ENCODE assay signal across 9 mouse cellular contexts in the genomic region with DNA sequence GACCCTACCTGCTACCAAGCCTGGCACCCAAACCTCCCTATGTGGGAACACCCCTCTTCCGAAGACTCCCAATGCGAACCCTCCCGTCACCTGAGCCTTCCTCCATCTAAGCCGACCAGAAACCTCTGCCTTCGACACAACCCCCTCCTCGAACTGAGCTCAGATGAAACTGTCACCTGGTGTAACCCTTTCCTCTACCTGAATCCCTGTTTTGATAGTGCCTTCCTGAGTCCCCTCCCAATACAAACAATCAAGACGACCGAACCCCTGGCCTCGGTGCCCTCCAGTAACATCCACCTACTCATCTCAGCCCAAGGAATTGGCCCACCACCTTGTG. TPM values are rescaled to one million over a fixed set of nuclear protein-coding genes. Genes with fewer than 3 reads are reported as not detected.
A peak's percentile ranks its signal among the peaks of the same experiment; 100 is the strongest.
DNase-seq lines count a peak whose midpoint lies in the region; ATAC-seq and TF ChIP-seq lines count a peak whose summit lies in the region.
"Had no signal": no experiment of that assay in that cellular context is flagged by ENCODE, and none has a peak within 500 bp of the region (broad histone marks: within the 10 kb centered on the region; RNA-seq: fewer than 3 reads in every experiment).

No protein-coding gene starts in this region.

- H3K36me3 ChIP-seq in hindbrain, embryonic 15.5 days, result 0 out of 2 replicates have a peak, but pooled peaks cover 11% of the 10 kb centered on the region

- peak; percentile 11 for ATAC-seq in hindbrain, embryonic 15.5 days (ENCODE audit: low FRiP score, low read depth)

- DNase-seq in layer of hippocampus, adult 2 months (ENCODE audit: low spot score in 2 of 2), result no peak
- DNase-seq in layer of hippocampus, adult 11-12 months (ENCODE audit: low spot score), result no peak
- peak; percentile 49 for DNase-seq in brain, embryonic 14.5 days (ENCODE audit: low read depth)
- peak; percentile 24 for DNase-seq in naive thymus-derived CD4-positive, alpha-beta T cell, adult 2 months (ENCODE audit: low read depth)
- no peak for DNase-seq in frontal cortex, postnatal 25 days (ENCODE audit: low spot score in 2 of 2)
- DNase-seq in cerebellum, postnatal 25 days, result no peak
- DNase-seq in urinary bladder, adult 2 months (ENCODE audit: low spot score), result no peak

- H3K9me3 ChIP-seq in hindbrain, embryonic 15.5 days, result no peaks in the 10 kb centered on the region

- peaks cover 31% of the 10 kb centered on the region for H3K4me1 ChIP-seq in hindbrain, embryonic 15.5 days (replicated peaks)

- H3K4me2 ChIP-seq in hindbrain, embryonic 15.5 days, result peak overlapping the region; percentile 94

- H3K27ac ChIP-seq in layer of hippocampus, adult 2 months, result no peak overlapping the region
- H3K27ac ChIP-seq in hindbrain, embryonic 15.5 days (replicated peaks), result peak overlapping the region; percentile 93

- 2% methylated on average over 9 of the region's 9 CpGs for WGBS in hindbrain, embryonic 15.5 days

- TF ChIP-seq CTCF in layer of hippocampus, adult 2 months (conservative IDR thresholded peaks at IDR 0.05), result no peak
- no peak for TF ChIP-seq CTCF in brain, embryonic 14.5 days (IDR thresholded peaks at IDR 0.05; ENCODE audit: borderline replicate concordance, extremely low read depth, insufficient read depth, insufficient read length)

- TF ChIP-seq POLR2A in brain, embryonic 14.5 days (IDR thresholded peaks at IDR 0.05; ENCODE audit: borderline replicate concordance, extremely low read depth, insufficient read depth, insufficient read length, poor library complexity, severe bottlenecking), result no peak

- H3K9ac ChIP-seq in hindbrain, embryonic 15.5 days, result peak overlapping the region; percentile 89

- H3K27me3 ChIP-seq in hindbrain, embryonic 15.5 days, result no peaks in the 10 kb centered on the region

- peak overlapping the region; percentile 76 for H3K4me3 ChIP-seq in layer of hippocampus, adult 2 months
- H3K4me3 ChIP-seq in hindbrain, embryonic 15.5 days, result peak overlapping the region; percentile 77

RNA-seq across cellular contexts. Expression of gene Camk2n2, which starts 0.7 kb away (rescaled TPM):
- total RNA-seq in layer of hippocampus, adult 2 months (2021), result 10 to 100 TPM; 69.1 to 84.4 TPM
- polyA plus RNA-seq in brain, embryonic 14.5 days (2012; rRNA removed), result 82.1 and 103 TPM in 2 replicates
- 42.6 and 43.0 TPM in 2 replicates for polyA plus RNA-seq in hindbrain, embryonic 15.5 days (2015; fragmentation: Nextera tagmentation; extraction: Ambion mirVana)
- polyA plus RNA-seq in urinary bladder, adult 2 months (2012; rRNA removed), result 1.8 and 1.9 TPM in 2 replicates
- total RNA-seq: common myeloid progenitor, adult 5-6 weeks had no signal

RNA-seq across cellular contexts. Expression of gene Alg3, which starts 8.8 kb away (rescaled TPM):
- 10 to 100 TPM in 1 of 2 experiments, 1 to 10 TPM in 1; 9.7 to 15.4 TPM for total RNA-seq in layer of hippocampus, adult 2 months (2021)
- 30.5 and 31.6 TPM in 2 replicates for polyA plus RNA-seq in brain, embryonic 14.5 days (2012; rRNA removed)
- 36.5 and 46.2 TPM in 2 replicates for polyA plus RNA-seq in hindbrain, embryonic 15.5 days (2015; fragmentation: Nextera tagmentation; extraction: Ambion mirVana)
- polyA plus RNA-seq in urinary bladder, adult 2 months (2012; rRNA removed), result 12.4 and 16.1 TPM in 2 replicates

RNA-seq across cellular contexts. Expression of gene Gm49333, which starts 9.0 kb away (rescaled TPM):
- total RNA-seq in layer of hippocampus, adult 2 months (2021), result not detected
- not detected in 2 replicates for polyA plus RNA-seq in brain, embryonic 14.5 days (2012; rRNA removed)
- polyA plus RNA-seq in hindbrain, embryonic 15.5 days (2015; fragmentation: Nextera tagmentation; extraction: Ambion mirVana), result not detected in 2 replicates
- polyA plus RNA-seq in urinary bladder, adult 2 months (2012; rRNA removed), result not detected in 2 replicates
- total RNA-seq: common myeloid progenitor, adult 5-6 weeks had no signal

RNA-seq across cellular contexts. Expression of gene Eef1akmt4, which starts 9.0 kb away (rescaled TPM):
- 1 to 10 TPM; 2.4 to 3.2 TPM for total RNA-seq in layer of hippocampus, adult 2 months (2021)
- polyA plus RNA-seq in brain, embryonic 14.5 days (2012; rRNA removed), result 9.2 and 16.4 TPM in 2 replicates
- 10.7 and 11.0 TPM in 2 replicates for polyA plus RNA-seq in hindbrain, embryonic 15.5 days (2015; fragmentation: Nextera tagmentation; extraction: Ambion mirVana)
- 7.5 and 10.4 TPM in 2 replicates for polyA plus RNA-seq in urinary bladder, adult 2 months (2012; rRNA removed)

RNA-seq across cellular contexts. Expression of gene Ece2, which starts 9.3 kb away (rescaled TPM):
- 10 to 100 TPM; 34.4 to 36.1 TPM for total RNA-seq in layer of hippocampus, adult 2 months (2021)
- polyA plus RNA-seq in brain, embryonic 14.5 days (2012; rRNA removed), result 27.3 and 27.7 TPM in 2 replicates
- polyA plus RNA-seq in hindbrain, embryonic 15.5 days (2015; fragmentation: Nextera tagmentation; extraction: Ambion mirVana), result 15.1 and 18.1 TPM in 2 replicates
- polyA plus RNA-seq in urinary bladder, adult 2 months (2012; rRNA removed), result 2.1 and 2.5 TPM in 2 replicates
- total RNA-seq: common myeloid progenitor, adult 5-6 weeks had no signal

Comparison
In these comparisons a context has a peak if more than half of its experiments do, and no peak if none do; other contexts are left out.
1. DNase-seq: peak in brain, embryonic 14.5 days (single experiment) and naive thymus-derived CD4-positive, alpha-beta T cell, adult 2 months (single experiment); none in layer of hippocampus, adult 2 months (0 of 2), layer of hippocampus, adult 11-12 months (single experiment), frontal cortex, postnatal 25 days (0 of 2), cerebellum, postnatal 25 days (0 of 2) and urinary bladder, adult 2 months (single experiment).
2. RNA of gene Camk2n2, which starts 0.7 kb away (polyA plus RNA-seq): 82.1 to 103 TPM in brain, embryonic 14.5 days and 42.6 to 43.0 TPM in hindbrain, embryonic 15.5 days; 1.8 to 1.9 TPM in urinary bladder, adult 2 months; every median in the first group is over 10 times any median in the second.